Mouse (Mus musculus) C2C12 (cell line): ENCODE results near the gene Gdpd1. TPM values are rescaled to one million over a fixed set of nuclear protein-coding genes. Genes with fewer than 3 reads are reported as not detected.
A peak's percentile ranks its signal among the peaks of the same experiment; 100 is the strongest.
"Not testable (repeated sequence)": the region's sequence is repeated elsewhere in the genome, so short reads cannot be mapped to it uniquely, and the experiment has no call there.

Experiments used
- H3K27me3 ChIP-seq: one replicate; pipeline ENCODE4 v1.6.1; 2011; ENCODE audit not compliant: control insufficient read depth, insufficient read depth, insufficient read length
- H3K36me3 ChIP-seq: one replicate; pipeline ENCODE4 v1.6.1; 2011; ENCODE audit not compliant: control insufficient read depth, insufficient read depth
- H3K4me3 ChIP-seq: one replicate; pipeline ENCODE4 v1.5.1; 2011; ENCODE audit warnings: mild to moderate bottlenecking, control low read depth; ENCODE audit not compliant: poor library complexity, insufficient read depth, severe bottlenecking
- H3K79me2 ChIP-seq: one replicate; pipeline ENCODE4 v1.6.1; 2011; ENCODE audit not compliant: control insufficient read depth, insufficient read depth
- H3K79me3 ChIP-seq: one replicate; pipeline ENCODE4 v1.6.1; 2011; ENCODE audit warnings: low read depth, control low read depth
- H3ac ChIP-seq: one replicate; pipeline ENCODE3; 2011; ENCODE audit warnings: low read depth; ENCODE audit not compliant: control insufficient read depth, insufficient read length
- CEBPB ChIP-seq: IDR thresholded peaks from one replicate; pipeline ENCODE4 v1.6.1; 2011; ENCODE audit warnings: low read depth, mild to moderate bottlenecking, control low read depth, moderate library complexity
- CTCF ChIP-seq: IDR thresholded peaks from one replicate; pipeline ENCODE4 v1.5.1; 2011; ENCODE audit not compliant: control insufficient read depth, insufficient read depth, insufficient read length
- FOSL1 ChIP-seq: IDR thresholded peaks from one replicate; pipeline ENCODE4 v1.8.0; 2011; ENCODE audit warnings: mild to moderate bottlenecking, low read length; ENCODE audit not compliant: poor library complexity, insufficient read depth, severe bottlenecking
- MAX ChIP-seq: IDR thresholded peaks from one replicate; pipeline ENCODE4 v1.6.1; 2011; ENCODE audit warnings: mild to moderate bottlenecking, control low read depth
- MYOD1 ChIP-seq: IDR thresholded peaks from one replicate; pipeline ENCODE4 v1.6.1; 2011; ENCODE audit warnings: low read depth; ENCODE audit not compliant: control insufficient read depth, insufficient read length
- MYOG ChIP-seq: IDR thresholded peaks from one replicate; pipeline ENCODE4 v1.6.1; 2011; ENCODE audit not compliant: control insufficient read depth, insufficient read length; ENCODE audit errors: extremely low read depth
- USF1 ChIP-seq: IDR thresholded peaks from one replicate; pipeline ENCODE4 v1.6.1; 2011; ENCODE audit warnings: low read depth, mild to moderate bottlenecking, control low read depth, moderate library complexity
- polyA plus RNA-seq: library from polyadenylated mRNA; unstranded; fragments of >200 nt; fragmentation: generic; extraction: Trizol; gene quantifications from one replicate; pipeline ENCODE4 v1.2.1, GENCODE M21; 2012; ENCODE audit warnings: missing spikeins

Gene Gdpd1
- polyA plus RNA-seq, 1 experiment, result 7.7 TPM

- Histone ChIP-seq H3ac (peak overlapping the region; percentile 81), H3K79me2 (peaks cover 7% of the 10 kb centered on the region), H3K36me3 (peaks cover 20% of the 10 kb centered on the region), H3K27me3 (no peaks in the 10 kb centered on the region), H3K79me3 (no peaks in the 10 kb centered on the region), H3K4me3 (peak overlapping the region; percentile 62)
- TF ChIP-seq CTCF (peak; percentile 26), FOSL1 (no peak)
Observed at GRCm38 (mm10) chr11:87073343-87073865, 458 bp downstream of the Gdpd1 start.

GRCm38 (mm10) chr11:87062087-87062486 lies 11.8 kb downstream of the Gdpd1 start:
- no peaks in the 10 kb centered on the region for H3K79me3 ChIP-seq
- no peaks in the 10 kb centered on the region for H3K27me3 ChIP-seq
- no peak overlapping the region for H3ac ChIP-seq
- no peaks in the 10 kb centered on the region for H3K79me2 ChIP-seq
- no peak overlapping the region for H3K4me3 ChIP-seq
- TF ChIP-seq CTCF (no peak), MAX (no peak), FOSL1 (no peak), MYOD1 (no peak), MYOG (no peak), CEBPB (no peak), USF1 (no peak)
- H3K36me3 ChIP-seq, result peaks cover 14% of the 10 kb centered on the region

GRCm38 (mm10) chr11:87060410-87060809 lies 13.5 kb downstream of the Gdpd1 start:
- H3K79me2 ChIP-seq, result no peaks in the 10 kb centered on the region
- no peaks in the 10 kb centered on the region for H3K27me3 ChIP-seq
- H3ac ChIP-seq, result no peak overlapping the region
- no peak overlapping the region for H3K4me3 ChIP-seq
- TF ChIP-seq MYOD1 (no peak), FOSL1 (no peak), USF1 (no peak), MAX (no peak), MYOG (no peak)
- peaks cover 14% of the 10 kb centered on the region for H3K36me3 ChIP-seq
- no peaks in the 10 kb centered on the region for H3K79me3 ChIP-seq

GRCm38 (mm10) chr11:87056286-87056685 lies 17.6 kb downstream of the Gdpd1 start:
- Histone ChIP-seq H3K79me2 (no peaks in the 10 kb centered on the region), H3K79me3 (no peaks in the 10 kb centered on the region), H3ac (no peak overlapping the region), H3K27me3 (no peaks in the 10 kb centered on the region), H3K36me3 (peaks cover 14% of the 10 kb centered on the region), H3K4me3 (no peak overlapping the region)
- TF ChIP-seq MYOD1 (no peak), FOSL1 (no peak), MYOG (no peak), CTCF (no peak), USF1 (no peak), CEBPB (no peak), MAX (no peak)

GRCm38 (mm10) chr11:87048900-87049299 lies 25.0 kb downstream of the Gdpd1 start:
- H3K36me3 ChIP-seq, result not testable (repeated sequence)

GRCm38 (mm10) chr11:87046968-87047367 lies 26.9 kb downstream of the Gdpd1 start:
- Histone ChIP-seq H3K36me3 (no peaks in the 10 kb centered on the region), H3K27me3 (no peaks in the 10 kb centered on the region), H3ac (no peak overlapping the region), H3K79me3 (no peaks in the 10 kb centered on the region), H3K4me3 (no peak overlapping the region), H3K79me2 (no peaks in the 10 kb centered on the region)
- TF ChIP-seq CEBPB, result no peak

More at GRCm38 (mm10) chr11:87048900-87049299, 25.0 kb downstream of the Gdpd1 start:
- H3K79me3 ChIP-seq, H3K4me3 ChIP-seq, H3K79me2 ChIP-seq, H3ac ChIP-seq, H3K27me3 ChIP-seq: not testable (repeated sequence)
